Mouse (Mus musculus) MEL (cell line): ENCODE measurements around the gene Eif2d. TPM values are rescaled to one million over a fixed set of nuclear protein-coding genes. Genes with fewer than 3 reads are reported as not detected.
A peak's percentile ranks its signal among the peaks of the same experiment; 100 is the strongest.

Experiments
- DNase-seq: peaks from one replicate; pipeline ENCODE4 v3.0.0; 2011; ENCODE audit warnings: low read depth, low spot score
- H3K27ac ChIP-seq: 2 replicates; pipeline ENCODE4 v1.5.1; 2012; ENCODE audit warnings: low read depth, mild to moderate bottlenecking, control low read depth, low read length, moderate library complexity; ENCODE audit not compliant: control insufficient read depth
- H3K27me3 ChIP-seq, 2 experiments: fragments of 150-350 bp in 1 of 2; sonication (generic) in 1 of 2; 2 replicates each; pipeline ENCODE4 v1.6.1; 2012; ENCODE audit warnings: low read length in 2 of 2, mild to moderate bottlenecking in 2 of 2, improper control_type of control experiment in 1 of 2, moderate library complexity in 1 of 2; ENCODE audit not compliant: insufficient read depth in 2 of 2, control insufficient read depth in 1 of 2
- H3K36me3 ChIP-seq, 2 experiments: 2 replicates each; pipeline ENCODE4 v1.6.1; 2012 to 2014; ENCODE audit warnings: low read length in 2 of 2, improper control_type of control experiment in 1 of 2, inconsistent platforms in 1 of 2, mild to moderate bottlenecking in 1 of 2; ENCODE audit not compliant: insufficient read depth in 2 of 2, control insufficient read depth in 1 of 2
- H3K4me1 ChIP-seq, 2 experiments: fragments of 150-350 bp in 1 of 2; sonication (generic) in 1 of 2; 2 replicates each; pipeline ENCODE4 v1.6.1; 2012; ENCODE audit warnings: low read length in 2 of 2, improper control_type of control experiment in 1 of 2, mild to moderate bottlenecking in 1 of 2; ENCODE audit not compliant: insufficient read depth in 2 of 2, control insufficient read depth in 1 of 2
- H3K4me3 ChIP-seq, 2 experiments: fragments of 150-350 bp in 1 of 2; sonication (generic) in 1 of 2; 2 replicates each; pipeline ENCODE4 v1.5.1; 2012; ENCODE audit warnings: low read depth in 2 of 2, low read length in 2 of 2, mild to moderate bottlenecking in 2 of 2, moderate library complexity in 2 of 2, control low read depth in 1 of 2, improper control_type of control experiment in 1 of 2; ENCODE audit not compliant: control insufficient read depth in 1 of 2, insufficient read depth in 1 of 2
- H3K79me2 ChIP-seq: 2 replicates; pipeline ENCODE4 v1.6.1; 2012; ENCODE audit warnings: mild to moderate bottlenecking, low read length, moderate library complexity; ENCODE audit not compliant: control insufficient read depth, poor library complexity, insufficient read depth
- H3K9ac ChIP-seq: 2 replicates; pipeline ENCODE4 v1.6.1; 2012; ENCODE audit warnings: low read depth, mild to moderate bottlenecking, control low read depth, low read length, moderate library complexity; ENCODE audit not compliant: control insufficient read depth, poor library complexity, severe bottlenecking
- H3K9me3 ChIP-seq: fragments of 150-350 bp; sonication (generic); replicated peaks from 2 replicates; pipeline ENCODE4 v1.6.1; 2012; ENCODE audit warnings: mild to moderate bottlenecking, low read length, improper control_type of control experiment, moderate library complexity; ENCODE audit not compliant: insufficient read depth
- BHLHE40 ChIP-seq: IDR thresholded peaks from 2 replicates; pipeline ENCODE4 v1.6.1; 2012; ENCODE audit warnings: low read depth, mild to moderate bottlenecking, inconsistent platforms, low read length, improper control_type of control experiment, borderline replicate concordance
- CHD1 ChIP-seq: IDR thresholded peaks from 2 replicates; pipeline ENCODE4 v1.6.1; 2012; ENCODE audit warnings: low read depth, mild to moderate bottlenecking, inconsistent platforms, low read length, improper control_type of control experiment
- CTCF ChIP-seq, 3 experiments: IDR thresholded peaks in 2 of 3; conservative IDR thresholded peaks in 1 of 3; 2 replicates each; pipeline ENCODE4 v1.5.1; 2011 to 2012; ENCODE audit warnings: low read length in 3 of 3, low read depth in 2 of 3, mild to moderate bottlenecking in 2 of 3, improper control_type of control experiment in 1 of 3, inconsistent platforms in 1 of 3, mixed read lengths in 1 of 3, moderate library complexity in 1 of 3; ENCODE audit not compliant: control insufficient read depth in 1 of 3, insufficient read depth in 1 of 3, poor library complexity in 1 of 3, severe bottlenecking in 1 of 3
- E2F4 ChIP-seq: IDR thresholded peaks from 2 replicates; pipeline ENCODE4 v1.6.1; 2011; ENCODE audit warnings: low read depth, low read length, improper control_type of control experiment, borderline replicate concordance
- ELF1 ChIP-seq: IDR thresholded peaks from 2 replicates; pipeline ENCODE4 v1.6.1; 2014; ENCODE audit warnings: low read depth, mild to moderate bottlenecking, inconsistent platforms, low read length, improper control_type of control experiment, moderate library complexity
- GATA1 ChIP-seq: IDR thresholded peaks from 2 replicates; pipeline ENCODE4 v1.6.1; 2011; ENCODE audit warnings: low read depth, low read length, improper control_type of control experiment
- HCFC1 ChIP-seq: IDR thresholded peaks from 2 replicates; pipeline ENCODE4 v1.6.1; 2012; ENCODE audit warnings: low read depth, mild to moderate bottlenecking, inconsistent platforms, low read length, improper control_type of control experiment, moderate library complexity
- KAT2A ChIP-seq: conservative IDR thresholded peaks from 2 replicates; pipeline ENCODE4 v1.6.1; 2012; ENCODE audit warnings: low read depth, low read length, improper control_type of control experiment, inconsistent platforms
- MAZ ChIP-seq: IDR thresholded peaks from 2 replicates; pipeline ENCODE4 v1.6.1; 2012; ENCODE audit warnings: low read depth, mild to moderate bottlenecking, inconsistent platforms, low read length, improper control_type of control experiment
- MEF2A ChIP-seq: IDR thresholded peaks from 2 replicates; pipeline ENCODE4 v1.6.1; 2014; ENCODE audit warnings: low read depth, mild to moderate bottlenecking, inconsistent platforms, low read length, improper control_type of control experiment; ENCODE audit not compliant: poor library complexity, insufficient replicate concordance, severe bottlenecking; ENCODE audit errors: extremely low read depth
- MXI1 ChIP-seq: IDR thresholded peaks from 2 replicates; pipeline ENCODE4 v1.6.1; 2011; ENCODE audit warnings: mild to moderate bottlenecking, low read depth, low read length, improper control_type of control experiment
- POLR2AphosphoS5 ChIP-seq: IDR thresholded peaks from 2 replicates; pipeline ENCODE4 v1.6.1; 2012; ENCODE audit warnings: low read depth, borderline replicate concordance, mild to moderate bottlenecking, inconsistent platforms, low read length, moderate library complexity, mixed read lengths
- RAD21 ChIP-seq: IDR thresholded peaks from 2 replicates; pipeline ENCODE4 v1.6.1; 2011; ENCODE audit warnings: mild to moderate bottlenecking, low read depth, low read length, improper control_type of control experiment
- RCOR1 ChIP-seq: IDR thresholded peaks from 2 replicates; pipeline ENCODE4 v1.6.1; 2012; ENCODE audit warnings: low read depth, mild to moderate bottlenecking, inconsistent platforms, low read length, improper control_type of control experiment
- SIN3A ChIP-seq: IDR thresholded peaks from 2 replicates; pipeline ENCODE4 v1.6.1; 2012; ENCODE audit warnings: low read length, improper control_type of control experiment, inconsistent platforms
- SMC3 ChIP-seq: IDR thresholded peaks from 2 replicates; pipeline ENCODE4 v1.6.1; 2011; ENCODE audit warnings: low read depth, low read length, improper control_type of control experiment
- UBTF ChIP-seq: IDR thresholded peaks from 2 replicates; pipeline ENCODE4 v1.6.1; 2012; ENCODE audit warnings: low read depth, mild to moderate bottlenecking, inconsistent platforms, low read length, improper control_type of control experiment, moderate library complexity, borderline replicate concordance; ENCODE audit not compliant: insufficient read depth
- USF1 ChIP-seq: IDR thresholded peaks from 2 replicates; pipeline ENCODE4 v1.6.1; 2014; ENCODE audit warnings: low read depth, mild to moderate bottlenecking, inconsistent platforms, low read length, improper control_type of control experiment, moderate library complexity
- USF2 ChIP-seq, 2 experiments: IDR thresholded peaks; 2 replicates each; pipeline ENCODE4 v1.6.1; 2011 to 2012; ENCODE audit warnings: improper control_type of control experiment in 2 of 2, low read length in 2 of 2, borderline replicate concordance in 1 of 2, inconsistent platforms in 1 of 2, low read depth in 1 of 2, mild to moderate bottlenecking in 1 of 2; ENCODE audit not compliant: insufficient read depth in 1 of 2
- ZC3H11A ChIP-seq: IDR thresholded peaks from 2 replicates; pipeline ENCODE4 v1.6.1; 2012; ENCODE audit warnings: low read depth, mild to moderate bottlenecking, inconsistent platforms, low read length, improper control_type of control experiment
- ZKSCAN1 ChIP-seq: IDR thresholded peaks from 2 replicates; pipeline ENCODE4 v1.6.1; 2012; ENCODE audit warnings: low read depth, mild to moderate bottlenecking, inconsistent platforms, low read length, improper control_type of control experiment, moderate library complexity
- ZMIZ1 ChIP-seq: IDR thresholded peaks from 2 replicates; pipeline ENCODE4 v1.6.1; 2012; ENCODE audit warnings: low read depth, mild to moderate bottlenecking, inconsistent platforms, low read length, improper control_type of control experiment, moderate library complexity
- ZNF384 ChIP-seq: IDR thresholded peaks from 2 replicates; pipeline ENCODE4 v1.6.1; 2012; ENCODE audit warnings: low read depth, mild to moderate bottlenecking, inconsistent platforms, low read length, improper control_type of control experiment
- polyA plus RNA-seq, 2 experiments: library from polyadenylated mRNA; stranded (reverse) in 1 of 2; unstranded in 1 of 2; fragments of >175 nt in 1 of 2; fragments of >200 nt in 1 of 2; gene quantifications; 2 replicates each; pipeline versions ENCODE4 v1.2.1 to v1.2.4; 2012; ENCODE audit warnings: low replicate concordance in 2 of 2, low read depth in 1 of 2; ENCODE audit not compliant: insufficient read length in 2 of 2, insufficient read depth in 1 of 2, missing spikeins in 1 of 2
- total RNA-seq: library from RNA; depleted of rRNA; stranded (reverse); fragments of 300-350 nt; gene quantifications from 2 replicates; pipeline ENCODE4 v1.2.3, GENCODE M21; 2012

The Eif2d gene
- total and polyA plus RNA-seq, 3 experiments: 31.0 to 43.6 TPM; not detected in 1

GRCm38 (mm10) chr1:131118530-131118929 lies 34.5 kb upstream of the Eif2d start (continued):
- TF ChIP-seq MXI1 (no peak), USF1 (no peak), BHLHE40 (no peak), HCFC1 (no peak), ZMIZ1 (no peak), CTCF (IDR thresholded peaks at IDR 0.05 in 2 of 3, conservative IDR thresholded peaks at IDR 0.05 in 1 of 3; ENCODE audit: control insufficient read depth in 1 of 3, insufficient read depth in 1 of 3, low read depth in 2 of 3, low read length in 3 of 3, poor library complexity in 1 of 3, severe bottlenecking in 1 of 3) (no peak), MEF2A (peak; percentile 60; the same call in 1 of the 2 replicates), USF2 (IDR thresholded peaks at IDR 0.05; ENCODE audit: borderline replicate concordance in 1 of 2, insufficient read depth in 1 of 2, low read depth in 1 of 2, low read length in 2 of 2) (no peak), RCOR1 (no peak), UBTF (no peak), ZNF384 (peak; percentile 83), SIN3A (no peak), GATA1 (0 out of 2 replicates have a peak, but pooled peaks have one; percentile 33), KAT2A (no peak), POLR2AphosphoS5 (no peak), ZC3H11A (no peak), ZKSCAN1 (no peak), ELF1 (no peak), CHD1 (no peak)

- H3K79me2 ChIP-seq: no peaks in the 10 kb centered on the region
- H3K9ac ChIP-seq: no peak overlapping the region
- H3K4me1 ChIP-seq: peaks cover 2 to 9% of the 10 kb centered on the region in 2 experiments; a peak in 3 of 4 replicates
- no peaks in the 10 kb centered on the region for H3K27me3 ChIP-seq
- peak; percentile 86 for TF ChIP-seq SMC3
- 0 out of 2 replicates have a peak, but pooled peaks have one; percentile 43 for TF ChIP-seq MAZ
- TF ChIP-seq E2F4: no peak
- no peak for TF ChIP-seq ELF1
- TF ChIP-seq RAD21: peak; percentile 75
- TF ChIP-seq CTCF (IDR thresholded peaks at IDR 0.05 in 2 of 3, conservative IDR thresholded peaks at IDR 0.05 in 1 of 3; ENCODE audit: control insufficient read depth in 1 of 3, insufficient read depth in 1 of 3, low read depth in 2 of 3, low read length in 3 of 3, poor library complexity in 1 of 3, severe bottlenecking in 1 of 3): peak; percentile 62 to 78 (median 70)
- peak; percentile 74 for TF ChIP-seq ZC3H11A
- TF ChIP-seq, all 39 proteins: peak for 5
- Histone ChIP-seq H3K27ac (no peak overlapping the region), H3K36me3 (peaks cover 0 to 7% of the 10 kb centered on the region in 2 experiments; a peak in 2 of 4 replicates), H3K9me3 (no peaks in the 10 kb centered on the region), H3K4me3 (peak overlapping the region in 1 of 2 experiments; percentile 20; a peak in 2 of 4 replicates)
- peak; percentile 66 for DNase-seq
Observed at GRCm38 (mm10) chr1:131119026-131119425, 34.0 kb upstream of the Eif2d start.
